Mouse (Mus musculus) embryonic facial prominence, embryonic 14.5 days (tissue): Measurements from ENCODE around the gene Fbxl12. TPM values are rescaled to one million over a fixed set of nuclear protein-coding genes. Genes with fewer than 3 reads are reported as not detected.
A peak's percentile ranks its signal among the peaks of the same experiment; 100 is the strongest.

Experiments
- ATAC-seq: fragments of 200-750 bp; cut with Nextera tagmentation; 2 replicates; pipeline ENCODE4 v1.8.0; 2017; ENCODE audit warnings: low read depth, moderate number of reproducible peaks, moderate TSS enrichment
- DNase-seq: peaks from one replicate; pipeline ENCODE4 v3.0.0-alpha.2; 2015; ENCODE audit warnings: low spot score
- H3K27ac ChIP-seq: fragments of 300-500 bp; sonication (generic); replicated peaks from 2 replicates; pipeline ENCODE4 v1.5.1; 2014; ENCODE audit warnings: low read depth, mild to moderate bottlenecking, low read length, moderate library complexity
- H3K27me3 ChIP-seq: fragments of 300-500 bp; sonication (generic); replicated peaks from 2 replicates; pipeline ENCODE4 v1.6.1; 2014; ENCODE audit warnings: low read length; ENCODE audit not compliant: control insufficient read depth, insufficient read depth
- H3K36me3 ChIP-seq: fragments of 300-500 bp; sonication (generic); 2 replicates; pipeline ENCODE4 v1.6.1; 2014; ENCODE audit warnings: low read length, mixed read lengths; ENCODE audit not compliant: control insufficient read depth, insufficient read depth
- H3K4me1 ChIP-seq: fragments of 300-500 bp; sonication (generic); 2 replicates; pipeline ENCODE4 v1.6.1; 2014; ENCODE audit warnings: antibody characterized with exemption, low read length; ENCODE audit not compliant: control insufficient read depth, insufficient read depth
- H3K4me2 ChIP-seq: fragments of 300-500 bp; sonication (generic); 2 replicates; pipeline ENCODE4 v1.6.1; 2014; ENCODE audit warnings: low read depth, mild to moderate bottlenecking, low read length, moderate library complexity, mixed read lengths
- H3K4me3 ChIP-seq: fragments of 300-500 bp; sonication (generic); 2 replicates; pipeline ENCODE4 v1.5.1; 2014; ENCODE audit warnings: low read depth, mild to moderate bottlenecking, low read length
- H3K9ac ChIP-seq: fragments of 300-500 bp; sonication (generic); 2 replicates; pipeline ENCODE4 v1.6.1; 2014; ENCODE audit warnings: low read depth, mild to moderate bottlenecking, low read length, moderate library complexity, mixed read lengths
- H3K9me3 ChIP-seq: fragments of 300-500 bp; sonication (generic); 2 replicates; pipeline ENCODE4 v1.6.1; 2016; ENCODE audit warnings: low read length; ENCODE audit not compliant: control insufficient read depth
- WGBS: fragments of 180-500 bp; shearing (Covaris S2); extraction: QIAGEN DNeasy Blood & Tissue Kit; methylation state at CpG from one replicate; pipeline ENCODE4 v1.1.7; 2014; 5-methylcytosine and 5-hydroxymethylcytosine counted together
- polyA plus RNA-seq: library from polyadenylated mRNA; unstranded; fragments of >200 nt; fragmentation: Nextera tagmentation; extraction: Ambion mirVana; gene quantifications from 2 replicates; pipeline ENCODE4 v1.2.1, GENCODE M21; 2014

Fbxl12 gene
- polyA plus RNA-seq, 1 experiment from 2014 or later = 11.5 TPM

- Histone ChIP-seq H3K4me2 (no peak overlapping the region), H3K4me1 (no peaks in the 10 kb centered on the region), H3K9ac (no peak overlapping the region), H3K27me3 (no peaks in the 10 kb centered on the region), H3K27ac (no peak overlapping the region), H3K36me3 (no peaks in the 10 kb centered on the region), H3K9me3 (no peaks in the 10 kb centered on the region), H3K4me3 (no peak overlapping the region)
- DNase-seq (no peak), ATAC-seq (no peak)
- 97% methylated on average over 2 of the region's 2 CpGs for WGBS
Observed at GRCm38 (mm10) chr9:20631332-20631731, 13.2 kb downstream of the Fbxl12 start.

- H3K4me2 ChIP-seq = no peak overlapping the region
- whole genome bisulfite sequencing = 94% methylated on average over 2 of the region's 2 CpGs
- no peak overlapping the region for H3K9ac ChIP-seq
Observed at GRCm38 (mm10) chr9:20616685-20617084, 27.9 kb downstream of the Fbxl12 start.

GRCm38 (mm10) chr9:20611976-20612375 is 32.6 kb downstream of the Fbxl12 start:
- ATAC-seq = no peak
- H3K4me1 ChIP-seq = peaks cover 7% of the 10 kb centered on the region; the same call in 1 of the 2 replicates
- 84% methylated on average over 5 of the region's 5 CpGs for WGBS
- H3K9me3 ChIP-seq = no peaks in the 10 kb centered on the region
- no peak overlapping the region for H3K9ac ChIP-seq
- no peak overlapping the region for H3K4me2 ChIP-seq
- DNase-seq = no peak
- H3K36me3 ChIP-seq = 0 out of 2 replicates have a peak, but pooled peaks cover 16% of the 10 kb centered on the region
- no peak overlapping the region for H3K27ac ChIP-seq
- no peak overlapping the region for H3K4me3 ChIP-seq
- no peaks in the 10 kb centered on the region for H3K27me3 ChIP-seq

More at GRCm38 (mm10) chr9:20616685-20617084, 27.9 kb downstream of the Fbxl12 start:
- 0 out of 2 replicates have a peak, but pooled peaks cover 3% of the 10 kb centered on the region for H3K36me3 ChIP-seq
- H3K4me3 ChIP-seq = no peak overlapping the region
- DNase-seq (no peak), ATAC-seq (no peak)
- H3K4me1 ChIP-seq = no peaks in the 10 kb centered on the region
- no peak overlapping the region for H3K27ac ChIP-seq
- H3K9me3 ChIP-seq = no peaks in the 10 kb centered on the region
- no peaks in the 10 kb centered on the region for H3K27me3 ChIP-seq

- 85% methylated on average over 5 of the region's 5 CpGs for WGBS
- no peak overlapping the region for H3K4me3 ChIP-seq
- H3K9me3 ChIP-seq = no peaks in the 10 kb centered on the region
- peaks cover 12% of the 10 kb centered on the region for H3K4me1 ChIP-seq
- H3K27me3 ChIP-seq = no peaks in the 10 kb centered on the region
- H3K27ac ChIP-seq = no peak overlapping the region
- no peak for ATAC-seq
- no peak overlapping the region for H3K4me2 ChIP-seq
- 0 out of 2 replicates have a peak, but pooled peaks cover 16% of the 10 kb centered on the region for H3K36me3 ChIP-seq
- H3K9ac ChIP-seq = no peak overlapping the region
- no peak for DNase-seq
Observed at GRCm38 (mm10) chr9:20609831-20610464, 34.6 kb downstream of the Fbxl12 start.

GRCm38 (mm10) chr9:20607100-20607974 is 37.2 kb downstream of the Fbxl12 start:
- no peaks in the 10 kb centered on the region for H3K9me3 ChIP-seq
- H3K36me3 ChIP-seq = 0 out of 2 replicates have a peak, but pooled peaks cover 16% of the 10 kb centered on the region
- H3K27me3 ChIP-seq = no peaks in the 10 kb centered on the region
- peak overlapping the region; percentile 70 for H3K4me2 ChIP-seq
- under 1% methylated on average over 57 of the region's 57 CpGs for WGBS
- ATAC-seq (peak; percentile 92), DNase-seq (peak; percentile 97)
- peak overlapping the region; percentile 98 for H3K27ac ChIP-seq
- peak overlapping the region; percentile 75 for H3K4me3 ChIP-seq
- peak overlapping the region; percentile 93 for H3K9ac ChIP-seq
- peaks cover 12% of the 10 kb centered on the region for H3K4me1 ChIP-seq

GRCm38 (mm10) chr9:20606269-20606668 is 38.3 kb downstream of the Fbxl12 start:
- H3K27me3 ChIP-seq = no peaks in the 10 kb centered on the region
- H3K27ac ChIP-seq = no peak overlapping the region
- H3K4me2 ChIP-seq = peak overlapping the region; percentile 70
- no peak overlapping the region for H3K9ac ChIP-seq
- H3K9me3 ChIP-seq = no peaks in the 10 kb centered on the region
- ATAC-seq (no peak), DNase-seq (no peak)
- H3K36me3 ChIP-seq = 0 out of 2 replicates have a peak, but pooled peaks cover 16% of the 10 kb centered on the region
- H3K4me1 ChIP-seq = peaks cover 12% of the 10 kb centered on the region
- 96% methylated on average over 1 of the region's 1 CpGs for WGBS
- peak overlapping the region; percentile 75; the same call in 1 of the 2 replicates for H3K4me3 ChIP-seq

GRCm38 (mm10) chr9:20601270-20601669 is 43.3 kb downstream of the Fbxl12 start:
- Histone ChIP-seq H3K27me3 (no peaks in the 10 kb centered on the region), H3K4me1 (no peaks in the 10 kb centered on the region), H3K4me2 (no peak overlapping the region), H3K36me3 (0 out of 2 replicates have a peak, but pooled peaks cover under 1% of the 10 kb centered on the region), H3K9ac (no peak overlapping the region), H3K27ac (no peak overlapping the region), H3K9me3 (no peaks in the 10 kb centered on the region), H3K4me3 (no peak overlapping the region)
- WGBS = 86% methylated on average over 6 of the region's 6 CpGs
- ATAC-seq = no peak
- no peak for DNase-seq

GRCm38 (mm10) chr9:20581175-20581634 is 63.4 kb downstream of the Fbxl12 start, which contains the start of gene Zfp846:
Zfp846 (plus strand) TSS chr9:20581291.
- Histone ChIP-seq H3K27ac (peak within 1 kb of the TSS; percentile 72), H3K9me3 (0 out of 2 replicates have a peak, but pooled peaks cover 5% of the 10 kb centered on the region), H3K27me3 (peaks cover 20% of the 10 kb centered on the region), H3K4me1 (no peaks in the 10 kb centered on the region), H3K4me2 (peak within 1 kb of the TSS; percentile 54), H3K36me3 (0 out of 2 replicates have a peak, but pooled peaks cover 16% of the 10 kb centered on the region), H3K9ac (peak within 1 kb of the TSS; percentile 74), H3K4me3 (peak within 1 kb of the TSS; percentile 62)
- WGBS = under 1% methylated on average over 30 of the region's 30 CpGs
- peak; percentile 98 for DNase-seq
- peak; percentile 99 for ATAC-seq
